Mouse (Mus musculus) NIH3T3 (cell line): ENCODE results near the gene Gsn.

Experiments used
- DNase-seq: peaks from one replicate; pipeline ENCODE4 v3.0.0-alpha.2; 2012; ENCODE audit warnings: low read depth

Gsn gene

GRCm38 (mm10) chr2:35278371-35279210 lies 22.4 kb downstream of the Gsn start:
- no peak for DNase-seq

GRCm38 (mm10) chr2:35280001-35280400 lies 23.8 kb downstream of the Gsn start:
- no peak for DNase-seq

- DNase-seq, result no peak
Observed at GRCm38 (mm10) chr2:35282214-35282613, 26.0 kb downstream of the Gsn start.

- DNase-seq, result no peak
Observed at GRCm38 (mm10) chr2:35283997-35284396, 27.8 kb downstream of the Gsn start.

- DNase-seq, result no peak
Observed at GRCm38 (mm10) chr2:35285209-35285608, 29.0 kb downstream of the Gsn start.

- no peak for DNase-seq
Observed at GRCm38 (mm10) chr2:35287017-35287620, 30.9 kb downstream of the Gsn start.

- DNase-seq, result peak; percentile 88
Observed at GRCm38 (mm10) chr2:35288758-35289635, 32.8 kb downstream of the Gsn start.

- peak; percentile 73 for DNase-seq
Observed at GRCm38 (mm10) chr2:35291856-35292255, 35.7 kb downstream of the Gsn start.

- no peak for DNase-seq
Observed at GRCm38 (mm10) chr2:35292700-35293099, 36.5 kb downstream of the Gsn start.

GRCm38 (mm10) chr2:35293291-35293690 lies 37.1 kb downstream of the Gsn start:
- DNase-seq, result no peak

- peak; percentile 88 for DNase-seq
Observed at GRCm38 (mm10) chr2:35297703-35298332, 41.6 kb downstream of the Gsn start.

GRCm38 (mm10) chr2:35299437-35299836 lies 43.3 kb downstream of the Gsn start:
- no peak for DNase-seq

- peak; percentile 44 for DNase-seq
Observed at GRCm38 (mm10) chr2:35302049-35302885, 46.1 kb downstream of the Gsn start.

- DNase-seq, result no peak
Observed at GRCm38 (mm10) chr2:35308166-35308565, 52.0 kb downstream of the Gsn start.

- DNase-seq, result peak; percentile 20
Observed at GRCm38 (mm10) chr2:35309906-35310493, 53.8 kb downstream of the Gsn start.

GRCm38 (mm10) chr2:35314300-35314699 lies 58.1 kb downstream of the Gsn start:
- DNase-seq, result no peak

- DNase-seq, result no peak
Observed at GRCm38 (mm10) chr2:35317604-35318003, 61.4 kb downstream of the Gsn start.

- DNase-seq, result no peak
Observed at GRCm38 (mm10) chr2:35318405-35318804, 62.2 kb downstream of the Gsn start.

- DNase-seq, result no peak
Observed at GRCm38 (mm10) chr2:35320399-35320798, 64.2 kb downstream of the Gsn start.

- DNase-seq, result peak; percentile 50
Observed at GRCm38 (mm10) chr2:35322404-35323164, 66.4 kb downstream of the Gsn start.
